Mouse (Mus musculus) intestine, postnatal 0 days (tissue): ENCODE measurements around the gene Tango6. TPM values are rescaled to one million over a fixed set of nuclear protein-coding genes. Genes with fewer than 3 reads are reported as not detected.

Experiments used
- ATAC-seq: fragments of 200-750 bp; cut with Nextera tagmentation; 2 replicates; pipeline ENCODE4 v1.8.0; 2017; ENCODE audit warnings: mild to moderate bottlenecking, moderate TSS enrichment, moderate library complexity
- H3K27ac ChIP-seq: fragments of 300-500 bp; sonication (generic); 2 replicates; pipeline ENCODE4 v1.5.1; 2014; ENCODE audit warnings: mild to moderate bottlenecking, low read depth, low read length, moderate library complexity
- H3K27me3 ChIP-seq: fragments of 300-500 bp; sonication (generic); replicated peaks from 2 replicates; pipeline ENCODE4 v1.6.1; 2014; ENCODE audit warnings: low read length, mixed read lengths; ENCODE audit not compliant: control insufficient read depth, insufficient read depth
- H3K36me3 ChIP-seq: fragments of 300-500 bp; sonication (generic); 2 replicates; pipeline ENCODE4 v1.6.1; 2014; ENCODE audit warnings: mild to moderate bottlenecking, moderate library complexity; ENCODE audit not compliant: control insufficient read depth, insufficient read depth
- H3K4me1 ChIP-seq: fragments of 300-500 bp; sonication (generic); replicated peaks from 2 replicates; pipeline ENCODE4 v1.6.1; 2014; ENCODE audit warnings: antibody characterized with exemption, low read length, mixed read lengths; ENCODE audit not compliant: control insufficient read depth, insufficient read depth
- H3K4me2 ChIP-seq: fragments of 300-500 bp; sonication (generic); replicated peaks from 2 replicates; pipeline ENCODE4 v1.6.1; 2014; ENCODE audit warnings: low read depth, mild to moderate bottlenecking, moderate library complexity
- H3K4me3 ChIP-seq: fragments of 300-500 bp; sonication (generic); 2 replicates; pipeline ENCODE4 v1.5.1; 2014; ENCODE audit warnings: low read depth, low read length
- H3K9ac ChIP-seq: fragments of 300-500 bp; sonication (generic); 2 replicates; pipeline ENCODE4 v1.6.1; 2014; ENCODE audit warnings: mild to moderate bottlenecking, low read depth, low read length
- H3K9me3 ChIP-seq: fragments of 300-500 bp; sonication (generic); 2 replicates; pipeline ENCODE4 v1.6.1; 2016; ENCODE audit warnings: mixed run types; ENCODE audit not compliant: control insufficient read depth
- CTCF ChIP-seq: sonication (generic); IDR thresholded peaks from 2 replicates; pipeline ENCODE4 v1.5.1; 2016; ENCODE audit warnings: low read depth, mild to moderate bottlenecking, control low read depth, antibody characterized with exemption, moderate library complexity
- WGBS: fragments of 180-500 bp; shearing (Covaris S2); extraction: QIAGEN DNeasy Blood & Tissue Kit; methylation state at CpG from one replicate; pipeline ENCODE4 v1.1.7; 2014; 5-methylcytosine and 5-hydroxymethylcytosine counted together
- polyA plus RNA-seq: library from polyadenylated mRNA; unstranded; fragments of >200 nt; fragmentation: Nextera tagmentation; extraction: Ambion mirVana; gene quantifications from 2 replicates; pipeline ENCODE4 v1.2.1, GENCODE M21; 2015

Gene Tango6
- polyA plus RNA-seq, 1 experiment from 2014 or later, result 1.7 TPM

DNA sequence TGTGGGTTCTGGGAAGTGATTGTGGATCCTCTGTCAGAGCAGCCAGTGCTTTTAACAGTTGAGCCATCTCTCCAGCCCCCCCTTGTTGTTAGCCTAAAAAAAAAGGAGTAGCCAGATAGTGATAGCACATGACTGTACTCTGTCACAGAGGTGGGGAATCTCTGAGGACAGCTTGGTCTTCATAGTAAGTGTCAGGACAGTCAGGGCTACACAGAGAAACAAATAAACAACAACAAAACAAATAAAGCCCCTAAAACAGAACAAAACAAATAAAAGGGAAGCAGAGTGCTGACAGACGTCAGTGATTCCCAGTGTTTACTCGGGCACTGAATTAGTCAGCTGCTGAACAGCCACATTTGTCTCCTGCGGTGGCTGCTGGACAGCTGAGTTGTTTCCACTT is 70.6 kb downstream of the Tango6 start:
- no peaks in the 10 kb centered on the region for H3K27me3 ChIP-seq
- H3K4me3 ChIP-seq, result no peak overlapping the region
- H3K4me2 ChIP-seq, result no peak overlapping the region
- H3K27ac ChIP-seq, result no peak overlapping the region
- H3K9me3 ChIP-seq, result no peaks in the 10 kb centered on the region
- H3K9ac ChIP-seq, result no peak overlapping the region
- no peaks in the 10 kb centered on the region for H3K4me1 ChIP-seq
- no peak for TF ChIP-seq CTCF
- no peaks in the 10 kb centered on the region for H3K36me3 ChIP-seq
- no peak for ATAC-seq
- 27% methylated on average over 3 of the region's 3 CpGs for WGBS

DNA sequence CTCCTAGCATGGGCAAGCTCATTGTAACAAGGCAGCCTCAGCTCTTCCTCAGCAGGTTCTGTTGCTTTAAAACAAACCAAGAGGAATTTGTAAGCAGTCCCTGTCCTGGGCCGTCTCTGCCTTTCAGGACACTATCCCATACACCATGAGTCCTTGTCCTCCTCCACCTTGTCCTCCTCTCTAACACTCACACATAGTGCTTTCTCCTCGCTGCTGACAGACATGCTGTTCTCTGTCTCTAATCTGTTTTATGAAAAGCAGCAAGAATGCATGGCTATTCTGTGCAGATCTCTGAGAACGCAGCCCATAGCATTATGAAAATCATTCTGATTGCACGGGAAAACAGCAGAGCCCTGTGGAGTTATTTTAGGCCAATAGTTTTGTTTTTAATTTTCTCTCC is 78.4 kb downstream of the Tango6 start:
- 62% methylated on average over 4 of the region's 4 CpGs for WGBS
- H3K9ac ChIP-seq, result no peak overlapping the region

DNA sequence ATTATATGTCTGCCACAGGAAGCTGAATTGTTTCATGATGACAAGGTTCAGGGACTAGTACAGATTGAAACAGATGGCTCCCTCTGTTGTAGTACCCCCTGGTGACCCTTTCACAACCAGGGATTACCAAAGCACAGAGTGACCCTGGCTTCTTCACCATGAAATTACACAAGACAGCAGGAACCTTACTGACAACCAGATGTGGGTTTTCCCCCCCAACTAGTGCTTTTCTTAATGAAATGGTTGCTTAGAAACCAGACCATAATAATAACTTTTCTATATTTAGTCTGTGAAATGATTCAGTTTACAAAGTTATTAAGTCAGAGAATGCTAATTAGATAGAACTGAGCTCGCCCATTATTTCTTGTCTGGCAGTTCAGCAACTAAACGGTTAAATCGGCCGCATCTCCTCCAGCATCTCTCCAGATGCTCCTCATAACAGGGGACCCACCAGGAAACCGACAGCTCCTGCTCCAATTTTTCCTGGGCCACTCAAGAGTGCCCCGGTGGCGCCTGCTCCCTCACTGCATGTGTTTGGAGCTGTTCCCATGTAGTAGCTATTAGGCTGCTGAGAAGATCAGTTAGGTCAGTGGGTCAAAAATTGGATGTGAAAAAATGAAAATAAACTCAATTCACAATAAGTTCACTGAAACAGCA is 79.1 kb downstream of the Tango6 start:
- TF ChIP-seq CTCF, result no peak
- Histone ChIP-seq H3K4me2 (no peak overlapping the region), H3K27ac (no peak overlapping the region), H3K9me3 (no peaks in the 10 kb centered on the region), H3K4me3 (no peak overlapping the region), H3K27me3 (no peaks in the 10 kb centered on the region), H3K9ac (no peak overlapping the region; the same call in 1 of the 2 replicates), H3K4me1 (no peaks in the 10 kb centered on the region), H3K36me3 (peaks cover 3% of the 10 kb centered on the region; the same call in 1 of the 2 replicates)
- no peak for ATAC-seq
- WGBS, result 57% methylated on average over 7 of the region's 7 CpGs

More for the DNA sequence above, 78.4 kb downstream of the Tango6 start:
- H3K4me1 ChIP-seq, result no peaks in the 10 kb centered on the region
- TF ChIP-seq CTCF, result no peak
- H3K36me3 ChIP-seq, result peaks cover 3% of the 10 kb centered on the region; the same call in 1 of the 2 replicates
- no peaks in the 10 kb centered on the region for H3K27me3 ChIP-seq
- no peaks in the 10 kb centered on the region for H3K9me3 ChIP-seq
- no peak overlapping the region for H3K4me3 ChIP-seq
- no peak for ATAC-seq
- no peak overlapping the region for H3K27ac ChIP-seq
- H3K4me2 ChIP-seq, result no peak overlapping the region

DNA sequence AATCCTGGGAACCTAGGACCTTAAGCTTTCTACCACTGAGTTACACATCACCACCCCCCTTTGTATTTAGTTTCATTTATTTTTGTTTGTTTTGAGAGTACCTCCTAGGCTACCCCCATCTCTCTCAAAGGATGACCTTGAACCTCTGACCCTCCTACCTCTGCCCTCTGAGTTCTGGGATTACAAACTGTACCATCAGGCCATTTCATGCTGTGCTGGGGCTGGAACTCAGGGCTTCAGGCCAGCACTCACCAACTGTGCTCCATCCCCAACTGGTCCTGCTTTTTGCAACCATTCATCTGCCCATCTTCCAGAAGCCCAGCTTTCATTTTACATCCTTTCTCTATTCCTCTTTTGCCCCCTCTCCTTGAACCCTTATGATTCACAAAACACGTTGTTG is 81.7 kb downstream of the Tango6 start:
- Histone ChIP-seq H3K9me3 (no peaks in the 10 kb centered on the region), H3K27ac (no peak overlapping the region), H3K4me2 (no peak overlapping the region), H3K27me3 (no peaks in the 10 kb centered on the region), H3K4me1 (no peaks in the 10 kb centered on the region), H3K4me3 (no peak overlapping the region), H3K9ac (no peak overlapping the region), H3K36me3 (peaks cover 3% of the 10 kb centered on the region; the same call in 1 of the 2 replicates)
- WGBS, result 78% methylated on average over 1 of the region's 1 CpGs
- no peak for ATAC-seq
- no peak for TF ChIP-seq CTCF

DNA sequence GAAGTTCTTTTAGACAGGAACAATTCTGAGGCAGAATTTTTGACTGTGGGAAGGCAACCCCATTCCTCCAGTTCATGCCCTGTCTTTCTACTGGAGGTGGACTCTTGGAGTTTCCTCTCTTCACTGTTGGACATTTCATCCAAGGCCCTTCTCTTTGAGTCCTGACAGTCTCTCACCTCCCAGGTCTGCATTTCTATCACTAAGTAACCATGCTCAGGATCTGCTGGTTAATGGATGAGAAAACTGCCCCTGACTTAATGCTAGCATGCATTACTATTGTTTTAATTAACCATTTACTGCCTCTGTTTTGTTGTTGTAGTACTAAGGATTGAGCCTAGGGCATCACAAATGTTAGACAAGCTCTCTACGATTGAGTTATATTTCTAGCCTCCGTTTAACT is 82.7 kb downstream of the Tango6 start:
- no peak overlapping the region for H3K4me3 ChIP-seq
- H3K27me3 ChIP-seq, result no peaks in the 10 kb centered on the region
- no peak for ATAC-seq
- no peak for TF ChIP-seq CTCF
- H3K27ac ChIP-seq, result no peak overlapping the region
- WGBS, result 96% methylated on average over 2 of the region's 2 CpGs
- H3K4me2 ChIP-seq, result no peak overlapping the region
- H3K9ac ChIP-seq, result no peak overlapping the region
- no peaks in the 10 kb centered on the region for H3K9me3 ChIP-seq
- no peaks in the 10 kb centered on the region for H3K4me1 ChIP-seq
- peaks cover 3% of the 10 kb centered on the region; the same call in 1 of the 2 replicates for H3K36me3 ChIP-seq

DNA sequence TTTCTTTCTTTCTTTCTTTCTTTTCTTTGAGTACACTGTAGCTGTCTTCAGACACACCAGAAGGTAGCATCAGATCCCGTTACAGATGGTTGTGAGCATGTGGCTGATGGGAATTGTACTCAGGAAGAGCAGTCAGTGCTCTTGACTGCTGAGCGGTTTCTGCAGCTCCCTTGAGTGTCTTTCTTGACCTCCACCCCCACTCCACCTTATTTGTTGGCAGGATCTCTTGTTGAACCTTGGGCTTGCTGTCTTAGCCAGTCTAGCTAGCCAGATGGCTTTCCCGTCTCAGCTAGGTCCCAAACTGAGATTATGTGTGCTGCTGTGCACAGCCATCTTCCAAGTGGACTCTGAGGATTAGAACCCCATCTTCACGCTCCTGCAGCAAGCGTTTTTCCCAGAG is 83.9 kb downstream of the Tango6 start:
- 83% methylated on average over 5 of the region's 5 CpGs for whole genome bisulfite sequencing
- no peak for TF ChIP-seq CTCF
- Histone ChIP-seq H3K4me3 (no peak overlapping the region), H3K27me3 (no peaks in the 10 kb centered on the region), H3K36me3 (peaks cover 3% of the 10 kb centered on the region; the same call in 1 of the 2 replicates), H3K9ac (no peak overlapping the region), H3K27ac (no peak overlapping the region), H3K4me1 (no peaks in the 10 kb centered on the region), H3K9me3 (no peaks in the 10 kb centered on the region), H3K4me2 (no peak overlapping the region)
- ATAC-seq, result no peak
